Mouse (Mus musculus): ENCODE results near the gene Zcchc14. TPM values are rescaled to one million over a fixed set of nuclear protein-coding genes. Genes with fewer than 3 reads are reported as not detected.

The Zcchc14 gene
- polyA plus RNA-seq, 2 experiments, result 22.4 to 37.9 TPM

GRCm38 (mm10) chr8:121628681-121629080, 24.0 kb downstream of the Zcchc14 start:
- ATAC-seq (ENCODE audit: low FRiP score, low read depth) (no peak), DNase-seq (ENCODE audit: low spot score) (no peak)
- no peak overlapping the region for H3K4me2 ChIP-seq (replicated peaks; ENCODE audit: low read depth, low read length, severe bottlenecking)
- peaks cover 6% of the 10 kb centered on the region; the same call in 1 of the 2 replicates for H3K4me1 ChIP-seq (ENCODE audit: control insufficient read depth, insufficient read depth, low read length)
- no peak overlapping the region for H3K4me3 ChIP-seq (replicated peaks; ENCODE audit: low read length)
- WGBS, result 94% methylated on average over 4 of the region's 4 CpGs
- H3K36me3 ChIP-seq (ENCODE audit: control insufficient read depth, insufficient read depth, low read length), result peaks cover 35% of the 10 kb centered on the region
- TF ChIP-seq POLR2A (IDR thresholded peaks at IDR 0.05; ENCODE audit: borderline replicate concordance, extremely low read depth, insufficient read depth, insufficient read length), result no peak
- H3K9ac ChIP-seq (ENCODE audit: low read depth, low read length, severe bottlenecking), result no peak overlapping the region
- H3K27ac ChIP-seq (replicated peaks; ENCODE audit: low read depth, low read length), result no peak overlapping the region
- no peaks in the 10 kb centered on the region for H3K27me3 ChIP-seq (ENCODE audit: control insufficient read depth, insufficient read depth, low read length)
- H3K9me3 ChIP-seq (ENCODE audit: control insufficient read depth, low read length), result no peaks in the 10 kb centered on the region

- peaks cover 29% of the 10 kb centered on the region for H3K36me3 ChIP-seq (ENCODE audit: control insufficient read depth, insufficient read depth, low read length)
- no peak for TF ChIP-seq POLR2A (IDR thresholded peaks at IDR 0.05; ENCODE audit: borderline replicate concordance, extremely low read depth, insufficient read depth, insufficient read length)
These were observed 29.7 kb downstream of the Zcchc14 start for GRCm38 (mm10) chr8:121623043-121623442.

GRCm38 (mm10) chr8:121621879-121622278, 30.8 kb downstream of the Zcchc14 start:
- WGBS, result 86% methylated on average over 1 of the region's 1 CpGs
- peaks cover 32% of the 10 kb centered on the region for H3K36me3 ChIP-seq (ENCODE audit: control insufficient read depth, insufficient read depth, low read length)

More at GRCm38 (mm10) chr8:121623043-121623442, 29.7 kb downstream of the Zcchc14 start:
- H3K27me3 ChIP-seq (ENCODE audit: control insufficient read depth, insufficient read depth, low read length), result no peaks in the 10 kb centered on the region
- no peaks in the 10 kb centered on the region for H3K4me1 ChIP-seq (ENCODE audit: control insufficient read depth, insufficient read depth, low read length)
- H3K4me3 ChIP-seq (replicated peaks; ENCODE audit: low read length), result no peak overlapping the region
- no peak overlapping the region for H3K4me2 ChIP-seq (replicated peaks; ENCODE audit: low read depth, low read length, severe bottlenecking)
- DNase-seq (ENCODE audit: low spot score) (no peak), ATAC-seq (ENCODE audit: low FRiP score, low read depth) (no peak)
- H3K27ac ChIP-seq (replicated peaks; ENCODE audit: low read depth, low read length), result no peak overlapping the region
- 91% methylated on average over 8 of the region's 8 CpGs for WGBS
- H3K9me3 ChIP-seq (ENCODE audit: control insufficient read depth, low read length), result no peaks in the 10 kb centered on the region
- H3K9ac ChIP-seq (ENCODE audit: low read depth, low read length, severe bottlenecking), result no peak overlapping the region

GRCm38 (mm10) chr8:121620801-121621516, 31.7 kb downstream of the Zcchc14 start:
- peaks cover 26% of the 10 kb centered on the region for H3K36me3 ChIP-seq (ENCODE audit: control insufficient read depth, insufficient read depth, low read length)
- peak; percentile 26 for DNase-seq (ENCODE audit: low spot score)
- H3K27ac ChIP-seq (replicated peaks; ENCODE audit: low read depth, low read length), result no peak overlapping the region
- H3K4me3 ChIP-seq (replicated peaks; ENCODE audit: low read length), result no peak overlapping the region
- no peaks in the 10 kb centered on the region for H3K27me3 ChIP-seq (ENCODE audit: control insufficient read depth, insufficient read depth, low read length)
- no peaks in the 10 kb centered on the region for H3K9me3 ChIP-seq (ENCODE audit: control insufficient read depth, low read length)
- no peak overlapping the region for H3K9ac ChIP-seq (ENCODE audit: low read depth, low read length, severe bottlenecking)
- no peak for ATAC-seq (ENCODE audit: low FRiP score, low read depth)
- H3K4me1 ChIP-seq (ENCODE audit: control insufficient read depth, insufficient read depth, low read length), result no peaks in the 10 kb centered on the region
- 81% methylated on average over 12 of the region's 12 CpGs for WGBS
- H3K4me2 ChIP-seq (replicated peaks; ENCODE audit: low read depth, low read length, severe bottlenecking), result no peak overlapping the region
- TF ChIP-seq POLR2A (IDR thresholded peaks at IDR 0.05; ENCODE audit: borderline replicate concordance, extremely low read depth, insufficient read depth, insufficient read length), result no peak

More at GRCm38 (mm10) chr8:121621879-121622278, 30.8 kb downstream of the Zcchc14 start:
- Histone ChIP-seq H3K9ac (ENCODE audit: low read depth, low read length, severe bottlenecking) (no peak overlapping the region), H3K27me3 (ENCODE audit: control insufficient read depth, insufficient read depth, low read length) (no peaks in the 10 kb centered on the region), H3K4me1 (ENCODE audit: control insufficient read depth, insufficient read depth, low read length) (no peaks in the 10 kb centered on the region), H3K4me3 (replicated peaks; ENCODE audit: low read length) (no peak overlapping the region), H3K4me2 (replicated peaks; ENCODE audit: low read depth, low read length, severe bottlenecking) (no peak overlapping the region), H3K27ac (replicated peaks; ENCODE audit: low read depth, low read length) (no peak overlapping the region), H3K9me3 (ENCODE audit: control insufficient read depth, low read length) (no peaks in the 10 kb centered on the region)
- ATAC-seq (ENCODE audit: low FRiP score, low read depth) (no peak), DNase-seq (ENCODE audit: low spot score) (no peak)
- TF ChIP-seq POLR2A (IDR thresholded peaks at IDR 0.05; ENCODE audit: borderline replicate concordance, extremely low read depth, insufficient read depth, insufficient read length), result no peak

- peaks cover 28% of the 10 kb centered on the region for H3K36me3 ChIP-seq (ENCODE audit: control insufficient read depth, insufficient read depth, low read length)
- ATAC-seq (ENCODE audit: low FRiP score, low read depth), result no peak
These were observed 33.2 kb downstream of the Zcchc14 start for GRCm38 (mm10) chr8:121619401-121619995.

More at GRCm38 (mm10) chr8:121619401-121619995, 33.2 kb downstream of the Zcchc14 start:
- Histone ChIP-seq H3K27me3 (ENCODE audit: control insufficient read depth, insufficient read depth, low read length) (no peaks in the 10 kb centered on the region), H3K4me2 (replicated peaks; ENCODE audit: low read depth, low read length, severe bottlenecking) (no peak overlapping the region), H3K9me3 (ENCODE audit: control insufficient read depth, low read length) (no peaks in the 10 kb centered on the region), H3K9ac (ENCODE audit: low read depth, low read length, severe bottlenecking) (no peak overlapping the region), H3K4me1 (ENCODE audit: control insufficient read depth, insufficient read depth, low read length) (no peaks in the 10 kb centered on the region), H3K27ac (replicated peaks; ENCODE audit: low read depth, low read length) (no peak overlapping the region), H3K4me3 (replicated peaks; ENCODE audit: low read length) (no peak overlapping the region)
- DNase-seq (ENCODE audit: low spot score), result peak; percentile 18
- TF ChIP-seq POLR2A (IDR thresholded peaks at IDR 0.05; ENCODE audit: borderline replicate concordance, extremely low read depth, insufficient read depth, insufficient read length), result no peak
- 71% methylated on average over 7 of the region's 7 CpGs for WGBS

All from limb, embryonic 14.5 days (tissue).